Mouse (Mus musculus) limb, embryonic 13.5 days (tissue): Measurements from ENCODE around the gene Grik2. TPM values are rescaled to one million over a fixed set of nuclear protein-coding genes. Genes with fewer than 3 reads are reported as not detected.

Experiments used
- ATAC-seq: fragments of 200-750 bp; cut with Nextera tagmentation; 2 replicates; pipeline ENCODE4 v1.8.0; 2017; ENCODE audit warnings: low read depth, moderate number of reproducible peaks, moderate TSS enrichment; ENCODE audit not compliant: low FRiP score
- H3K27ac ChIP-seq: fragments of 300-500 bp; sonication (generic); 2 replicates; pipeline ENCODE4 v1.5.1; 2015; ENCODE audit warnings: inconsistent platforms, mild to moderate bottlenecking, moderate library complexity
- H3K27me3 ChIP-seq: fragments of 300-500 bp; sonication (generic); 2 replicates; pipeline ENCODE4 v1.6.1; 2015; ENCODE audit warnings: mild to moderate bottlenecking, inconsistent platforms
- H3K36me3 ChIP-seq: fragments of 300-500 bp; sonication (generic); 2 replicates; pipeline ENCODE4 v1.6.1; 2015; ENCODE audit warnings: inconsistent platforms, mild to moderate bottlenecking, moderate library complexity
- H3K4me1 ChIP-seq: fragments of 300-500 bp; sonication (generic); 2 replicates; pipeline ENCODE4 v1.6.1; 2015; ENCODE audit warnings: inconsistent platforms
- H3K4me2 ChIP-seq: fragments of 300-500 bp; sonication (generic); replicated peaks from 2 replicates; pipeline ENCODE4 v1.6.1; 2015; ENCODE audit warnings: inconsistent platforms, mild to moderate bottlenecking, moderate library complexity
- H3K4me3 ChIP-seq: fragments of 300-500 bp; sonication (generic); 2 replicates; pipeline ENCODE4 v1.5.1; 2015; ENCODE audit warnings: moderate library complexity, mild to moderate bottlenecking, inconsistent platforms
- H3K9ac ChIP-seq: fragments of 300-500 bp; sonication (generic); 2 replicates; pipeline ENCODE4 v1.6.1; 2015; ENCODE audit warnings: mild to moderate bottlenecking, inconsistent platforms
- H3K9me3 ChIP-seq: fragments of 300-500 bp; sonication (generic); 2 replicates; pipeline ENCODE4 v1.6.1; 2016; ENCODE audit warnings: inconsistent platforms
- WGBS: fragments of 180-500 bp; shearing (Covaris S2); methylation state at CpG from one replicate; pipeline ENCODE4 v1.1.7; 2015; 5-methylcytosine and 5-hydroxymethylcytosine counted together
- polyA plus RNA-seq: library from polyadenylated mRNA; unstranded; fragments of >200 nt; fragmentation: Nextera tagmentation; extraction: Ambion mirVana; gene quantifications from 2 replicates; pipeline ENCODE4 v1.2.1, GENCODE M21; 2015

The Grik2 gene
- polyA plus RNA-seq, result 2.9 and 3.1 TPM in 2 replicates

DNA sequence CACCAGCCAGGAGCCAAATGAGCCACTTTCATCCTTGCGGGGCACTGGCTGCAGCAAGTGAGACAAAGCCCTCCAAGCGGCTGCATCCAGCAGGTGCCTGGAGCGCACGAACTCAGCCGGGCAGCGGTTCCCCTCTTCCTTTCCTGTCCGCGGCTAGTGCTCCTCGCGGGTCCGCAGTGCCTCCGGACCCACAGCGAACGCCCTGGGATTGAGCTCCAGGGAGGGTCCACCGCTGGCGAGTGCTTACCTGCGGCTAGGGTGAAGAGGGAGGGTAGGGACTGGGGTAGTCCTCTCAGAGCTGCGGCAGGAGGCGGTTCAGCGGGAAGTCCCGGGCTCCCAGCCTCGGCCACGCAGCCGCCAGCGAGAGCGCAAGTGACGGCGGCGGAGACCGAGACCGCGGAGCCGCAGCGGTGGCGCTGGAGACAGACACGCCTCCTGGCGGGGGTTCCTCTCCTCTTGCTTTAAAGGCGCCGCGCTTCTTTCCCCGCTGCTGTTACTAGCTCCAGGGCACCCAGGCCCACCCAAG lies at the start of gene Grik2:
TSS of gene Grik2 (minus strand) at position 386 of the 526 bp plus-strand sequence.
- H3K27me3 ChIP-seq, result peaks cover 34% of the 10 kb centered on the region
- no peak within 1 kb of the TSS for H3K27ac ChIP-seq
- under 1% methylated on average over 41 of the region's 41 CpGs for WGBS
- H3K4me1 ChIP-seq, result peaks cover 23% of the 10 kb centered on the region
- H3K36me3 ChIP-seq, result no peaks in the 10 kb centered on the region
- peak within 1 kb of the TSS; percentile 64 for H3K9ac ChIP-seq
- H3K4me2 ChIP-seq, result peak within 1 kb of the TSS; percentile 95
- peak within 1 kb of the TSS; percentile 62 for H3K4me3 ChIP-seq
- no peaks in the 10 kb centered on the region for H3K9me3 ChIP-seq
- ATAC-seq, result peak; percentile 66

DNA sequence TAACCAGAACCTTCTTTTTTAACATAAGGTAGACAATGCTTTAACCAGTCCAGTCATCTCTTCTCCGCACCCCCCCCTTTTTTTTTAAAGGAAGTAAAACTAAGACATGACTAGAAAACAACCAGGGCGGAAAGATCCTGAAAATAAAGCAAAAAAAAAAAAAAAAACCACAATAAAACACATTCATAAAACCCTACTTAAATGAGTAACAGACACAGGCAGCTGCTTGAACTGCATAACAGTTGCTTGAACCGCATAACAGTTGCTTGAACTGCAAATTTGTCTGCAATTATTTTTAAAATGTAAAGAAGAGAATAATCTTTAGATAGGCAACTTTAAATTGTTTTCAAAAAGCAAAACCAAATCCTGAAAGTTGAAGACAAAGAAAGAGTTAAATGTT lies 45.8 kb upstream of the Grik2 start:
- H3K4me1 ChIP-seq, result no peaks in the 10 kb centered on the region
- 46% methylated on average over 3 of the region's 3 CpGs for WGBS
- H3K9ac ChIP-seq, result no peak overlapping the region
- H3K4me2 ChIP-seq, result no peak overlapping the region
- H3K36me3 ChIP-seq, result no peaks in the 10 kb centered on the region
- no peaks in the 10 kb centered on the region for H3K27me3 ChIP-seq
- H3K4me3 ChIP-seq, result no peak overlapping the region
- ATAC-seq, result no peak
- H3K9me3 ChIP-seq, result no peaks in the 10 kb centered on the region
- H3K27ac ChIP-seq, result no peak overlapping the region

DNA sequence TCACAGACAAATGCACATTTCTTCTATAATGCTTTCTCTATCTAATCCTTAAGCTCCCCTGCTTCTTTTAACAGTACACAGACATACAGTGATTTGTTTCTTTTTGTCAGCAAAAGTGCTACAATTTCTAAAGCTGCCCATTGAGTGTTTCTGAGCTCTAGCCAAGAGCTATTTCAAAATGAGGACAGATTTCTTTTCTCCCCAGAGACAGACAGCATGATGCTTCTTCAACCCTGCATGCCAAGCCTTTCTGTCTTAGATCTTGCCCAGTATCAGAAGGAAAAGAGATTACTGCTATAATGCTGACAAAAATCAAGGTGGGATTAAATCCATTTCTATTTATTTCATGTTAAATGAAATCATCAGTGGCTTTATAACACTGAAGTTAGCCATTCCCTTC lies 18.7 kb upstream of the Grik2 start:
- no peak for ATAC-seq
- Histone ChIP-seq H3K36me3 (no peaks in the 10 kb centered on the region), H3K4me3 (no peak overlapping the region), H3K27ac (no peak overlapping the region), H3K9me3 (no peaks in the 10 kb centered on the region), H3K4me1 (no peaks in the 10 kb centered on the region), H3K27me3 (no peaks in the 10 kb centered on the region), H3K4me2 (no peak overlapping the region), H3K9ac (no peak overlapping the region)

DNA sequence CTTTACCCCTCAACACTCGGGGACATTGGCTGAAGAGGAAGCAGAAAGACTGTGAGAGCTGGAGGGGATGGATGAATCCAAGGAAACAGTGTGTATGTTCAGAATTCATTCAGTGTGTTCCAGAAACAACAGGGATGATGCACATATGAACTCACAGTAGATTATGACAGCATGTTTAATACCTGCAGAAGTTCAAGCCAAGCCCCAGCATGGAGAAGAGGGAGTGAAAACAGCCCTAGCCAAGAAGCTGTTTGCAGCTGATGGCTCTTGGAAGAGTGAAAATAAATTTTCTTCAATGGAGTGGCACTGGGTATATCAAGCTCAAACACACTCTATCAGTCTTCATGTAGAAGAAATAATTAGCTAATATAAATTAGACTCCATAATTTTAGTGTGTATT lies 12.4 kb upstream of the Grik2 start:
- no peak overlapping the region for H3K27ac ChIP-seq

DNA sequence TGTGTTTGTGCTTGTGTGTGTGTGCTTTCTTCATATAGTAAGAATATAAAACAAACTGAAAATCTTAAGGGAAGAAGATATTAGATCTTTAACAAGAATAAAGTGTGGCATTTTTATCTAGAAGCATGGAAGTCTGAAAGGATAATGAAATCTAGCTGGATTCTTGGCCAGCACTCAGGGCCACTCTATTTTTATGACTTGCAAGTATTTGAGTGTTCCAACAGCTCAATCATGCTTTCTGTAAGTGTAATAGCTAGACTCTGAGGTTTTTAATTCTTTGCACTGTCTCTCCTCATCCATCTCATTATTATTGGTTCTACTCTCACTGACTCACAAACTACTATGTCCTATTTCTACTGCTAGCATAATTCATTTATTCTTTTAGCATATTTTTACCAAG lies 5.6 kb upstream of the Grik2 start:
- H3K4me3 ChIP-seq, result no peak overlapping the region
- H3K4me2 ChIP-seq, result no peak overlapping the region
- no peaks in the 10 kb centered on the region for H3K36me3 ChIP-seq
- H3K27me3 ChIP-seq, result peaks cover 4% of the 10 kb centered on the region
- no peaks in the 10 kb centered on the region for H3K9me3 ChIP-seq
- ATAC-seq, result no peak
- no peak overlapping the region for H3K27ac ChIP-seq
- H3K4me1 ChIP-seq, result peaks cover 14% of the 10 kb centered on the region
- no peak overlapping the region for H3K9ac ChIP-seq

More for the DNA sequence above, 12.4 kb upstream of the Grik2 start:
- no peaks in the 10 kb centered on the region for H3K27me3 ChIP-seq
- no peaks in the 10 kb centered on the region for H3K4me1 ChIP-seq
- no peak overlapping the region for H3K4me3 ChIP-seq
- H3K4me2 ChIP-seq, result no peak overlapping the region
- ATAC-seq, result no peak
- WGBS, result 89% methylated on average over 1 of the region's 1 CpGs
- H3K9ac ChIP-seq, result no peak overlapping the region
- H3K36me3 ChIP-seq, result no peaks in the 10 kb centered on the region
- H3K9me3 ChIP-seq, result no peaks in the 10 kb centered on the region

DNA sequence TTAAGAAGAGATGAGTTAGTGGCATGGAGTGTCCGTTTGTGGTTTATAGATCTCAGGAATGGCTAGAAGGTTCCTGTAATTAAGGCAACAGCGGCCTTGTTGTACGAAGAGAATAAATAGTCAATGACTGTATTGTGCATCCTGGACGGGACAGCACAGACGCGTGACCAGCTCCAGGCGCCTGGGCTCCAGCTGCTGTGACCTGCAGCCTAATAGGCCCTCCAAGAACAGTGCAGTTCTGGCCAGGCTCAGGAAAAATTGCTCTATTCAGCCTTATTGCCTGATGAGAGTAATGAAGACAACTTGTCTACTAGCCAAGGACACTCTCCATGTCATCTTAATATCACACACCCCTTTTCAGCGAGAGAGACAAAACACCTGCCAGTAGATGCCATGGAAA lies 1.8 kb upstream of the Grik2 start:
- H3K9me3 ChIP-seq, result no peaks in the 10 kb centered on the region
- peaks cover 29% of the 10 kb centered on the region for H3K27me3 ChIP-seq
- H3K27ac ChIP-seq, result no peak overlapping the region
- no peak overlapping the region for H3K4me3 ChIP-seq
- ATAC-seq, result no peak
- no peak overlapping the region for H3K9ac ChIP-seq
- H3K4me2 ChIP-seq, result no peak overlapping the region
- no peaks in the 10 kb centered on the region for H3K36me3 ChIP-seq
- 48% methylated on average over 8 of the region's 8 CpGs for WGBS
- peaks cover 22% of the 10 kb centered on the region for H3K4me1 ChIP-seq

DNA sequence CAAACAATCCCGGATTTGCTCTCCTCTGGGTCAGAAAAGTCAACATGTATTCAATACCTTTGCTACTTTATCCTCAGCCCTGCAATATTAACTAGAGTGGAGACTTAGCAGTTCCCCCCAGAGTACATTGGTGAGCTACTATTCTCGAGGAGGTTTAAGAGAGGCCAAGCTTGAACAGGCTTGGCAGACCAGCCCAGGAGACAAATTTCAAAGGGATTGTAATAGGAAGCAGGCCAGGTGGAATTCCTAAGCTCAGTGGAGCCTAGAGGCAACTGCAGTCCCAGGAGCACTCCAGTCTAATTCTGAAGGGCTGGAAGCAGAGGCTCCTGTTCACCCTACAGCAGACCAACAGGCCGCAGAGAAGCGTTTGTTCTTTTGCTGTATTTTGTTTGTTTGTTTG lies 1.1 kb upstream of the Grik2 start:
- Histone ChIP-seq H3K27me3 (peaks cover 29% of the 10 kb centered on the region), H3K36me3 (no peaks in the 10 kb centered on the region), H3K4me2 (no peak overlapping the region), H3K4me1 (peaks cover 22% of the 10 kb centered on the region), H3K9ac (no peak overlapping the region), H3K4me3 (no peak overlapping the region), H3K27ac (no peak overlapping the region), H3K9me3 (no peaks in the 10 kb centered on the region)
- WGBS, result 20% methylated on average over 4 of the region's 4 CpGs
- peak; percentile 49; the same call in 1 of the 2 replicates for ATAC-seq

DNA sequence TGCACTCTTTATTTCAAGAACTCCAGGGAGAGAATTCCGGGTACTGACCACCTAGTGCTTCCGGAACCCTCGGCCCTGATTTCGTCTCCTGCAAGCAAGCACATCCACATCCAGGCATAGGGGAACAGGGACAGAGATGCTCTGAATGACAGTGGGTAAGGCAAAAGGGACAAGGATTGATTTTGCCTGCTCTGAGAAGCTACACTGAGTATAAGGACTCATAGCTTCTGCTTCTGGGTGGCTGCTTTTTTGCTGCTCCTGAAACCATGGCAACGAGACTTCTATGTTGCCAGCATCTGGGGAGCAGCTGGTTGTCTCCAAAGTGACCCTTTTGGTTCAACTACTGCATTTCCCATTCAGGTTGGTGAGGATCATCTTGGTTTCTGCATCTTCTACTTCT lies 348 bp upstream of the Grik2 start:
- ATAC-seq, result no peak
- Histone ChIP-seq H3K4me2 (peak overlapping the region; percentile 95), H3K36me3 (no peaks in the 10 kb centered on the region), H3K4me1 (peaks cover 22% of the 10 kb centered on the region), H3K9ac (peak overlapping the region; percentile 64), H3K4me3 (peak overlapping the region; percentile 62), H3K27me3 (peaks cover 30% of the 10 kb centered on the region), H3K27ac (no peak overlapping the region), H3K9me3 (no peaks in the 10 kb centered on the region)
- WGBS, result 4% methylated on average over 5 of the region's 5 CpGs

DNA sequence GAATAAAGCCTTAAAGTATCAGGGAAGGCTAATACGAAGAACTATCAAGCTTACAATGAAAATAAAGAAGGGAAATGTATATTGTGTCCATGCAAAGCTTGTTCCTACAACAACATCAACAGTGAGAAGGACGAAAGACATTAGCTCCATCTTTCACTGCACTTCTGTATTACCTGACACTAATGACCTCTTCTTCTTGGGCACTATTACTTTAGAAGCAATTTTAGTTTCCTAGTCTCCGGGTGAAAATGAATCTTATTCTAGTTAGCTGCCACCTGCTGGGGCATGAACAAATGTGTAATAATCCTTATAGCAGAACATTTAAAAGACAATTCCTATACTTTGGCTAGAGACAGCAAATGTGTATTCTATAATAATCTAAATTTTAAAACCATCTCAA lies 1.9 kb downstream of the Grik2 start:
- Histone ChIP-seq H3K9me3 (no peaks in the 10 kb centered on the region), H3K4me2 (no peak overlapping the region), H3K36me3 (no peaks in the 10 kb centered on the region), H3K4me1 (peaks cover 34% of the 10 kb centered on the region), H3K4me3 (no peak overlapping the region), H3K27me3 (peaks cover 43% of the 10 kb centered on the region), H3K27ac (no peak overlapping the region), H3K9ac (no peak overlapping the region)
- no peak for ATAC-seq
- 53% methylated on average over 3 of the region's 3 CpGs for WGBS

DNA sequence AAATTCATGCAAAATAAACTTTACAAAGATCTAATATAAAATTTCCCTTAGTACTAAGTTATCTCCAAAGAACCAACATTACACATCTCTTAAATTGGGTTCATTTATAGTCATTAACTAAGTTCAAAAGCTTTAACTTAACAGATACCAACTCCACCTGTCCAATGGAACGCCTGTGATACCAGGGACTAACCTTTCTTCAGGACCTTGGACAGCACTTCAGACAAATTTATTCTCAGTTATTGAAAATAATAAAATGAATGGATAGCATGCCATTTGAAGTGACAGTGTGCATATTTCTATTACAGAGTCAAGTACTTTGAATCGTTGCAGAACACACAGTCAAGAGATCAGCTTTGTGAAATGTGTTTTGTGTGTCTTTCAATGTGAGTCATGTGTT lies 3.1 kb downstream of the Grik2 start:
- 39% methylated on average over 2 of the region's 2 CpGs for WGBS

DNA sequence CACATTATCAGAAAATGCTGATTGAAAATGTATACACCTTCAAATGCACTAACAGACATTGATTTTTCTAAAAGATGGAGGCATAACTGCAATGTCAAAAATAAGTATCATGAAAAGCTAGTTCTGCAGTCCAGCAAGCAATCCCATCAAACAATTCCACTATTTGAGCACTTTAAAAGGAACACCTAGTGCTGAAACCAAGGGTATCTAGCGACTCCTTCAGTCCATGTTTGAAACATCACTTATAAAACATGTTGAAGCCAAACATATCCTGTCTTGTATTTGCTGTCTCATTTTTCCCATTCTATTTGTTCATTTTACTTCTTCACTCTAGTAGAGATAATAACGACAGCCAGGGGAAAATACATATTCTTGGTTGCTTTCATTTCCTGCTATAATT lies 3.7 kb downstream of the Grik2 start:
- H3K4me3 ChIP-seq, result no peak overlapping the region
- H3K4me2 ChIP-seq, result no peak overlapping the region
- no peaks in the 10 kb centered on the region for H3K9me3 ChIP-seq
- WGBS, result 16% methylated on average over 2 of the region's 2 CpGs
- no peaks in the 10 kb centered on the region for H3K36me3 ChIP-seq
- peaks cover 38% of the 10 kb centered on the region for H3K4me1 ChIP-seq
- no peak overlapping the region for H3K9ac ChIP-seq
- ATAC-seq, result no peak
- no peak overlapping the region for H3K27ac ChIP-seq
- peaks cover 47% of the 10 kb centered on the region for H3K27me3 ChIP-seq

More for the DNA sequence above, 3.1 kb downstream of the Grik2 start:
- Histone ChIP-seq H3K36me3 (no peaks in the 10 kb centered on the region), H3K9me3 (no peaks in the 10 kb centered on the region), H3K9ac (no peak overlapping the region), H3K4me1 (peaks cover 38% of the 10 kb centered on the region), H3K4me2 (no peak overlapping the region), H3K4me3 (no peak overlapping the region), H3K27ac (no peak overlapping the region), H3K27me3 (peaks cover 43% of the 10 kb centered on the region)
- ATAC-seq, result no peak

DNA sequence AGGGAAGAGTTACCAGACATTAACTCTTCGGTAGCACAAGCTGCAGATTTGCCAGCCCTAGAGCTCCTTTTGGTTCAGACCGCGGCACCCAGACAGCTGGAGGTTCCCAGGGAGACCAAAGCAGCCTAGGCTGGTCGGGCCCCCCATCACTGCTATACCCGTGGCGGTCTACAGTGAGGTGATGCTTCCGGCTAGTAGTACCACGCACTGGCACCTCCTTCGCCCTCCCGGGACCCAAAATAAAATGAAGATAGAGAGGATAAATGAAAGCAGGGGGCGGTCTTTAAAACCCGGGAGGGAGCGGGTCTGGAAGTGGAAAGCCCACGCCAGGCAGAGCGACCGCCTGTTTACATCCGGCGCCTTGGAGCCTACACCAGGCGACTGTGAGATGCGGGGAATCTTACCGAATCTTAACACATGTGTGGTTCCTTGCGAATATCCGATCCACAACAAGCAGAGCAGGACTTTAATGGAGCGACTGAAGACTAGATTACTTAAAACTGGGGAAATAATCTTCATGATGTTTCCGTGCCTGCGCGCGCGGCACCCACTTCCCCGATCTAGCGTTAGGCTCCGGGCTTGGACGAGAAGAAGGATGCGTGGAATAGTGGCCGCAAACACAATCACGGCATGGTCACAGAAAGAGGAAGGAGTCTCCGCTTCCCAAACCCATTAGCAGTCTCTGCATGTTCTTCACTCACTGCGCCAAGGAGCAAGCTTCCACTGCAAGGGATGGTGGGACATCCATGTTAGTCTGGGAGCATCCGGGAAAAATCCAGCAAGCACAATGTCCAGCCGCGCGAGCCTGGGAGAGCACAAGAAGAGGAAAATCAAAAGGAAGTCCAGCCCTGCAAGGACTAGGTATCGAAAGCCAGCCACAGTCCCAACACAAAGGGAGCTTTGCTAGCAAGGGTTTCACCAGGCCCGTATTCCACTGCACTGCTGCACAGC lies 5.5 kb downstream of the Grik2 start:
- WGBS, result under 1% methylated on average over 44 of the region's 44 CpGs

More for the DNA sequence above, 5.5 kb downstream of the Grik2 start:
- no peak overlapping the region for H3K27ac ChIP-seq
- ATAC-seq, result no peak
- peaks cover 37% of the 10 kb centered on the region for H3K27me3 ChIP-seq
- H3K4me2 ChIP-seq, result peak overlapping the region; percentile 87
- H3K4me1 ChIP-seq, result peaks cover 23% of the 10 kb centered on the region; the same call in 1 of the 2 replicates
- no peaks in the 10 kb centered on the region for H3K9me3 ChIP-seq
- H3K9ac ChIP-seq, result peak overlapping the region; percentile 55
- H3K4me3 ChIP-seq, result peak overlapping the region; percentile 52
- no peaks in the 10 kb centered on the region for H3K36me3 ChIP-seq
